ENCODE assay signal across 1 mouse cellular context in genomic region chr16:20549161-20549560, GRCm38 (mm10).
TF ChIP-seq lines count a peak whose summit lies in the region.

No protein-coding gene starts in this region.

TF ChIP-seq in CH12.LX, 34 proteins besides CTCF, POLR2A, EP300 and RAD21:
- TF ChIP-seq E2F4 (IDR thresholded peaks at IDR 0.05; ENCODE audit: insufficient replicate concordance, low read depth, low read length): no peak
- no peak for TF ChIP-seq HCFC1 (IDR thresholded peaks at IDR 0.05; ENCODE audit: low read depth, low read length)
- TF ChIP-seq SIN3A (IDR thresholded peaks at IDR 0.05; ENCODE audit: low read length): no peak
- no peak for TF ChIP-seq MAZ (IDR thresholded peaks at IDR 0.05; ENCODE audit: low read depth, low read length)
- TF ChIP-seq POLR2AphosphoS2 (IDR thresholded peaks at IDR 0.05; ENCODE audit: low read depth, low read length): no peak
- no peak for TF ChIP-seq MAFK (IDR thresholded peaks at IDR 0.05; ENCODE audit: insufficient replicate concordance, low read length)
- TF ChIP-seq MYC (IDR thresholded peaks at IDR 0.05; ENCODE audit: low read depth, low read length): no peak
- TF ChIP-seq RCOR1 (conservative IDR thresholded peaks at IDR 0.05; ENCODE audit: low read depth, low read length): no peak
- no peak for TF ChIP-seq BHLHE40 (IDR thresholded peaks at IDR 0.05; ENCODE audit: low read depth, low read length)
- TF ChIP-seq UBTF (IDR thresholded peaks at IDR 0.05; ENCODE audit: low read depth, low read length): no peak
- TF ChIP-seq ZNF384 (IDR thresholded peaks at IDR 0.05; ENCODE audit: low read depth, low read length): no peak
- no peak for TF ChIP-seq USF1 (IDR thresholded peaks at IDR 0.05; ENCODE audit: low read depth, low read length)
- no peak for TF ChIP-seq NELFE (IDR thresholded peaks at IDR 0.05; ENCODE audit: low read depth, low read length)
- TF ChIP-seq CHD1 (IDR thresholded peaks at IDR 0.05; ENCODE audit: low read depth, low read length): no peak
- TF ChIP-seq KAT2A (IDR thresholded peaks at IDR 0.05; ENCODE audit: insufficient replicate concordance, low read length): no peak
- TF ChIP-seq MAX (IDR thresholded peaks at IDR 0.05; ENCODE audit: low read length): no peak
- no peak for TF ChIP-seq ETS1 (conservative IDR thresholded peaks at IDR 0.05; ENCODE audit: low read depth, low read length)
- no peak for TF ChIP-seq TBP (conservative IDR thresholded peaks at IDR 0.05; ENCODE audit: low read depth, low read length)
